Mouse (Mus musculus): ENCODE measurements around the gene Abca4. TPM values are rescaled to one million over a fixed set of nuclear protein-coding genes. Genes with fewer than 3 reads are reported as not detected.
"Not testable (repeated sequence)": the region's sequence is repeated elsewhere in the genome, so short reads cannot be mapped to it uniquely, and the experiment has no call there.

Abca4 gene
- polyA plus RNA-seq, 1 experiment from 2014 or later, result 1.5 TPM

DNA sequence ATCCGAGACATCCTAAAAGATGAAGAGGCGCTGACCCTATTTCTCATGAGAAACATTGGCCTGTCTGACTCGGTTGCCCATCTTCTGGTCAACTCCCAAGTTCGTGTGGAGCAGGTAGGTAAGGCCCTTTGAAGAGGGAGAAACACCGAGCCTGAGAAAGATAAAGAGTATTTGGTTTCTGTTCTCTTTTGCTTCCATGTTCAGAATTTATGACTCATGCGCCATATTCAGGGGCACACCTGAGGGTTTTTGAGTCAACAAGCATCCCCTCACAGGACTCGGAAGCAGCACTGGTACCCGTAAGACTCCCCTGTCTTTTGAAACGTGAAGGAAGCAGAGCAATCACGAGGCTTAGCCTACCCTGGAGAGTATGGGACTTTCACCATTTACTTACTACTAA, 18.3 kb downstream of the Abca4 start:
- WGBS, result 76% methylated on average over 10 of the region's 10 CpGs
- Histone ChIP-seq H3K27ac (no peak overlapping the region), H3K4me3 (no peak overlapping the region), H3K9me3 (no peaks in the 10 kb centered on the region), H3K4me1 (peaks cover 27% of the 10 kb centered on the region), H3K9ac (no peak overlapping the region), H3K27me3 (no peaks in the 10 kb centered on the region), H3K36me3 (no peaks in the 10 kb centered on the region), H3K4me2 (no peak overlapping the region)
- no peak for ATAC-seq (ENCODE audit: borderline replicate concordance, extremely low read depth, low FRiP score, low TSS enrichment)

DNA sequence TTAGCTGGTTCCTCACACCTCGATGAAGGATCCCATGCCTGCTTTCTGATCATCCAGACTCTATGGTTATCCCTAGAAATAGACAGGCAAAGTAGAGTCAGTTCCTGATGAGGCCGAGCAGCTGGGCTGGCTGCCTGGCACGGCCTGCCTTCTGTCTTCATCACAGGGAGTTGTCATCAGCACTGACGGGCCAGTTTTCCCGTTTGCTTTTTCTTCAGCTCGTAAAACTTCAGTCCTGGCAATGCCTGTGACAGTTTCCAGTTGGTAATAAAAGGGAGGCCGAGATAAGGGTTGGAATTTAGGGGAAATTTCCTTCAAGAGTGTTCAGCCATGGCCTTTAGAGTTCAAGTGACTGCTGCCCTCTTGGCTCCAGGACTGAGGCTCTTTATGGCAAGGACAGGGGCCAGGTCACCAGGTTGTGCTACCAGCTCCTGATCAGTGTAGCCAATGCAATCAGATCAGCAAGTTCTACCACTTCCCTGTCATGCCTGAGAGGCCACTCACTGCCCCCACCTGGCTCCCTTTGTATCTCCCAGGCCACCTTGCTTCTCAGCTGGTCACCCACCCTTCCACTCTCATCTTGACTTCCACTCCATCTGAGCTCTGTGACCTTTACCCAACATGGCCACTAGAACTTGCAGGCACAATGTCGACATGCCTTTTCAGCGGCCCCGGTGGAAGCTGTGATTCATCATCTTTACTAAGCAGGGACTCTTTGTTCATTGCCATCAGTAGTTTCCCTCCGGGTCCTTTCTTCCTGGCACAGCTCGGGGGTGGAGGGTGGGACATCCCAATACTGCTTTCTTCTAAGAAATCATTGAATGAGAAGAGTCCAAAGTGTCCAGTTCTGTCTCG, 20.5 kb downstream of the Abca4 start:
- Histone ChIP-seq H3K4me3 (no peak overlapping the region), H3K27me3 (no peaks in the 10 kb centered on the region), H3K27ac (peak overlapping the region; percentile 34), H3K4me1 (peaks cover 21% of the 10 kb centered on the region), H3K9me3 (no peaks in the 10 kb centered on the region), H3K9ac (no peak overlapping the region), H3K4me2 (no peak overlapping the region), H3K36me3 (no peaks in the 10 kb centered on the region)
- 41% methylated on average over 13 of the region's 13 CpGs for WGBS
- peak; percentile 83 for ATAC-seq (ENCODE audit: borderline replicate concordance, extremely low read depth, low FRiP score, low TSS enrichment)

DNA sequence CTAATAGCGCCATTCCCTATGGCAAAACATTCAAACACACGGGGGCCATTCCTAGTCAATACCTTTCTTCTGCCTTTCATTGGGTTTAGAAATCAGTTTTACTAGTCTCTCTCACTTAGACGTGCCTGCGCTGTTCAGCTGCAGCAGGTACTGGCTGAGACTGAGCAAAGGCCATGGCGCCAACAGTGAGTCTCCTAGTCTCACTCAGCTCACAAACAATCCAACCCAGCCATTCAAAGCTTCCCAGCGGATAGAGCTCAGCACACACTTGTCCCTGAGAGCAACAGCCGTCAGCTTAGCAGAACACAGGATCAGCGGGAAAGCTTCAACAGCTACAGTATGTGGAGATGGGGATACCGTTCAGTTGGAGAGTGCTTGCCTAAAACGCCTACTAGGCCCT, 27.5 kb downstream of the Abca4 start:
- Histone ChIP-seq H3K4me2 (no peak overlapping the region), H3K4me1 (peaks cover 32% of the 10 kb centered on the region), H3K9me3 (no peaks in the 10 kb centered on the region), H3K4me3 (no peak overlapping the region), H3K9ac (no peak overlapping the region), H3K27ac (no peak overlapping the region), H3K36me3 (no peaks in the 10 kb centered on the region), H3K27me3 (no peaks in the 10 kb centered on the region)
- 0 out of 2 replicates have a peak, but pooled peaks have one; percentile 15 for ATAC-seq (ENCODE audit: borderline replicate concordance, extremely low read depth, low FRiP score, low TSS enrichment)
- 70% methylated on average over 10 of the region's 10 CpGs for WGBS

GRCm38 (mm10) chr3:122072646-122073571, 28.7 kb downstream of the Abca4 start:
- 27% methylated on average over 11 of the region's 11 CpGs for WGBS
- H3K36me3 ChIP-seq, result no peaks in the 10 kb centered on the region
- ATAC-seq (ENCODE audit: borderline replicate concordance, extremely low read depth, low FRiP score, low TSS enrichment), result 0 out of 2 replicates have a peak, but pooled peaks have one; percentile 35
- H3K4me3 ChIP-seq, result no peak overlapping the region
- H3K27ac ChIP-seq, result peak overlapping the region; percentile 65
- H3K4me2 ChIP-seq, result no peak overlapping the region
- H3K4me1 ChIP-seq, result peaks cover 32% of the 10 kb centered on the region
- H3K9ac ChIP-seq, result no peak overlapping the region
- H3K27me3 ChIP-seq, result no peaks in the 10 kb centered on the region
- no peaks in the 10 kb centered on the region for H3K9me3 ChIP-seq

DNA sequence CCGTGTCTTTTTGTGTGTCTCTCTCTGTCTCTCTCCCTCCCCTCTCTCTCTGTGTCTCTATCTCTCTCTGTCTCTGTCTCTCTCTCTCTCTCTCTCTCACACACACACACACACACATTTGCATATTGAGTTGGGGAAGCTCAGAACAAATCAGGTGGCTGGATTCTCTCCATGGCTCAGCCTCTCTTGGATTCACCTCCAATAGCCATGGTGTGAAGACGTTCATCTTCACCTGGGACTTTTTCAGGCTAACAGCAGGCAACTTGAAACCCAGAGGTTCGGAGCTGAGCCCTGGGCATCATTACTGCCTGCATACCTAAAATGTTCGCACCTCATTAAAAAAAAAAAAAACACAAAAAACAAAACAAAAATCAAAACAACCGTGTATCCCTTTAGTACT, 29.4 kb downstream of the Abca4 start:
- Histone ChIP-seq H3K27me3 (no peaks in the 10 kb centered on the region), H3K36me3 (no peaks in the 10 kb centered on the region), H3K4me2 (no peak overlapping the region), H3K27ac (peak overlapping the region; percentile 90), H3K9ac (no peak overlapping the region), H3K9me3 (no peaks in the 10 kb centered on the region), H3K4me1 (peaks cover 32% of the 10 kb centered on the region), H3K4me3 (no peak overlapping the region)
- 60% methylated on average over 5 of the region's 5 CpGs for WGBS
- no peak for ATAC-seq (ENCODE audit: borderline replicate concordance, extremely low read depth, low FRiP score, low TSS enrichment)

DNA sequence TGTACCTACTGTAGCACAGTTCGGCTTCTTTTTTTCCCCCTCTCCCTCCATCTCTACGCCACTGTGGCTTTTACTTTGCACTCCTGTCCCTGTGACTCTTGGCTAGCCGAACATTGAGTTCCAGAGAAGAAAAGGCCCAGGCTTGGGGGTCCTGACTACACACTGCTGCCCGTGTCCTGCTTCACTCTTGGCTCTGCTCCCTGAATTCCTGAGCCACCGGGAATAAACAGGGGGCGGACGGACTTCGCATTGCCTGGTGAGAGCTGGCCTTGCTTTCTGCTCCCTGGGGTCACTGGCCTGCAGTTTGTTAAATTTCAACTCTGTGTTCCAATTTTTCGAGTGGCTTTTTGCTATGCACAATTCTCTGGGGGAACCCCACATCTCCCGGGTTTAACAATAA, 30.1 kb downstream of the Abca4 start:
- peaks cover 32% of the 10 kb centered on the region for H3K4me1 ChIP-seq
- peak; percentile 70 for ATAC-seq (ENCODE audit: borderline replicate concordance, extremely low read depth, low FRiP score, low TSS enrichment)
- no peaks in the 10 kb centered on the region for H3K36me3 ChIP-seq
- no peak overlapping the region for H3K4me3 ChIP-seq
- H3K9me3 ChIP-seq, result no peaks in the 10 kb centered on the region
- no peak overlapping the region for H3K9ac ChIP-seq
- H3K4me2 ChIP-seq, result peak overlapping the region; percentile 17
- H3K27me3 ChIP-seq, result no peaks in the 10 kb centered on the region
- H3K27ac ChIP-seq, result peak overlapping the region; percentile 90
- 14% methylated on average over 10 of the region's 10 CpGs for WGBS

DNA sequence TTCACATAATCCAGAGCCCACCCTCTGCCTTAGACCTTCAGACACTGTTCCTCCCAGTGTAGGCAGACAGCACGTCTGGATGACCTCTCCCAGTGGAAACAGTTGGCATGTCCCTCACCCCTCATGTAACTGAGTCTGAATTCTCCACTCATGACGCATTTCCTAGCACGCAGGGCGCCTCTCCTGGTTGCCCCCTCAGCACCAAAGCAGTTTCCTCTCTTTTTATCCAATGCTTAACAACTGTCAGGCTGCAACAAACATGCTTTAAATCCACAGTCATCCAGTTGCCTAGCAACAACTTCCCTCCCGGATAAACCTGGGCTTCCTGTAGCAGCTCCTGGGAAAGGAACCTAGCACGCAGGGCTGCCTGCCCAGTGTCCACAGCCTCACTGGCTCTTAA, 33.9 kb downstream of the Abca4 start:
- Histone ChIP-seq H3K4me2 (no peak overlapping the region), H3K36me3 (no peaks in the 10 kb centered on the region), H3K27ac (peak overlapping the region; percentile 59), H3K27me3 (no peaks in the 10 kb centered on the region), H3K4me1 (peaks cover 21% of the 10 kb centered on the region), H3K9ac (no peak overlapping the region), H3K4me3 (no peak overlapping the region), H3K9me3 (no peaks in the 10 kb centered on the region)
- peak; percentile 23; the same call in 1 of the 2 replicates for ATAC-seq (ENCODE audit: borderline replicate concordance, extremely low read depth, low FRiP score, low TSS enrichment)
- WGBS, result 33% methylated on average over 6 of the region's 6 CpGs

- no peak overlapping the region for H3K4me2 ChIP-seq
- H3K9me3 ChIP-seq, result no peaks in the 10 kb centered on the region
- no peak overlapping the region for H3K27ac ChIP-seq
- no peaks in the 10 kb centered on the region for H3K36me3 ChIP-seq
- H3K4me1 ChIP-seq, result peaks cover 11% of the 10 kb centered on the region
- 75% methylated on average over 6 of the region's 6 CpGs for WGBS
- no peak overlapping the region for H3K4me3 ChIP-seq
- H3K27me3 ChIP-seq, result no peaks in the 10 kb centered on the region
- ATAC-seq (ENCODE audit: borderline replicate concordance, extremely low read depth, low FRiP score, low TSS enrichment), result no peak
- no peak overlapping the region for H3K9ac ChIP-seq
These were observed 34.9 kb downstream of the Abca4 start for GRCm38 (mm10) chr3:122079172-122079571.

GRCm38 (mm10) chr3:122081634-122082033, 37.4 kb downstream of the Abca4 start:
- H3K27me3 ChIP-seq; H3K27ac ChIP-seq; H3K9me3 ChIP-seq; H3K4me1 ChIP-seq; H3K9ac ChIP-seq; H3K4me2 ChIP-seq; ATAC-seq (ENCODE audit: borderline replicate concordance, extremely low read depth, low FRiP score, low TSS enrichment); H3K36me3 ChIP-seq; H3K4me3 ChIP-seq: not testable (repeated sequence)
- 88% methylated on average over 8 of the region's 8 CpGs for WGBS

- Histone ChIP-seq H3K4me1 (no peaks in the 10 kb centered on the region), H3K4me3 (no peak overlapping the region), H3K9ac (no peak overlapping the region), H3K4me2 (no peak overlapping the region), H3K27ac (no peak overlapping the region), H3K9me3 (no peaks in the 10 kb centered on the region), H3K27me3 (no peaks in the 10 kb centered on the region), H3K36me3 (no peaks in the 10 kb centered on the region)
- 76% methylated on average over 7 of the region's 7 CpGs for WGBS
- ATAC-seq (ENCODE audit: borderline replicate concordance, extremely low read depth, low FRiP score, low TSS enrichment), result no peak
These were observed 38.1 kb downstream of the Abca4 start for GRCm38 (mm10) chr3:122082338-122082737.

- Histone ChIP-seq H3K27ac (no peak overlapping the region), H3K27me3 (no peaks in the 10 kb centered on the region), H3K4me3 (no peak overlapping the region), H3K9ac (no peak overlapping the region), H3K4me2 (no peak overlapping the region), H3K36me3 (no peaks in the 10 kb centered on the region), H3K9me3 (no peaks in the 10 kb centered on the region), H3K4me1 (peaks cover 11% of the 10 kb centered on the region)
- 71% methylated on average over 18 of the region's 18 CpGs for WGBS
- no peak for ATAC-seq (ENCODE audit: borderline replicate concordance, extremely low read depth, low FRiP score, low TSS enrichment)
These were observed 41.1 kb downstream of the Abca4 start for GRCm38 (mm10) chr3:122085157-122085989.

All from lung, embryonic 15.5 days (tissue).